Mouse (Mus musculus): ENCODE measurements at regions not wholly inside any gene's neighbourhood (a gene's known extent, or its start where the extent isn't known, plus 50 kb on each side); places are given as distances from the start of the nearest gene placed in this dataset.

DNA sequence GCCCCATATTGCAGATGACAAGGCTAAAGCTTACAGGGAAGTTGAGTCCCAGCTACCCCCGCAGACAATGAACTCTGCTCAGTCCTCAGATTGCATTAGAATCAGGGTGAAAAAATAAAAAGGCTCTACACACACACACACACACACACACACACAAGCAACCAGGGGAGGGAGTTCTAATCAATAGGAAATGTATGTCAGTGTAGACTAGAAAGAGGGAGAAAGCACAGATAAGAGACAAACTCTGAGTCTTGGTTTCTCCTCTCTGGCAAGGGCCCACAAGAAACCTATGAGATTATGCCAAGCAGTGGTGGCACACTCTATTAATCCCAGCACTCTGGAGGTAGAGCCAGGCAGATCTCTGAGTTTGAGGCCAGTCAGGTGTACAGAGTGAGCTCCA lies 135.8 kb downstream of the Rybp start:
- Histone ChIP-seq H3K27ac (no peak overlapping the region), H3K4me3 (no peak overlapping the region)
- intact Hi-C loops (cut with DNase I): no loop called here
- no peak for TF ChIP-seq CTCF (IDR thresholded peaks at IDR 0.05)
- DNase-seq: no peak

DNA sequence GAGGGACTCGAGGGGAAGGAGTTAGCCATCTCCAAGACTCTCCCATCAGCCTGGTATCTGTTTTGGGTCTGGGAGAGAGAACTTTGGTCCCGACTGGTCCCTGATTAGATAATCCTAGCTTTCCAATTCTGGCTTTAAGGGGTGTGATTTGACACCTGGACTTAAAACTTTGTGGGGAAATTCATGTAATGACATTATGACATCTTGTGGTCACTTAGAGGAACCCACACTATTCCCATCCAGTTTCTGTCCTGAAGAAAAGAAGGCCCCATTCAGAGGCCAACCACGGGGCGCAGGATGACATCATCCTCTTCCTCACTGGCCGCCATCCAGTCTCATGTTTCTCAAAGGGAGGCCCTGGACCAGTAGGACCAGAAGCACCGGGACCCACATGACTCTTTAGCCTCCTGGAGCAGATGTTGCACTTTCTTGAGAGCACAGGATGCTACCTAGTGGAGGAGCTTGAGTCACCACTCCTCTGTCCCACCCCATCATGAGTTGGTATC lies 136.5 kb downstream of the Rybp start:
- no peak overlapping the region for H3K27ac ChIP-seq
- intact Hi-C loops (cut with DNase I): no loop called here
- H3K4me3 ChIP-seq: no peak overlapping the region
- no peak for DNase-seq
- TF ChIP-seq CTCF (IDR thresholded peaks at IDR 0.05): no peak

DNA sequence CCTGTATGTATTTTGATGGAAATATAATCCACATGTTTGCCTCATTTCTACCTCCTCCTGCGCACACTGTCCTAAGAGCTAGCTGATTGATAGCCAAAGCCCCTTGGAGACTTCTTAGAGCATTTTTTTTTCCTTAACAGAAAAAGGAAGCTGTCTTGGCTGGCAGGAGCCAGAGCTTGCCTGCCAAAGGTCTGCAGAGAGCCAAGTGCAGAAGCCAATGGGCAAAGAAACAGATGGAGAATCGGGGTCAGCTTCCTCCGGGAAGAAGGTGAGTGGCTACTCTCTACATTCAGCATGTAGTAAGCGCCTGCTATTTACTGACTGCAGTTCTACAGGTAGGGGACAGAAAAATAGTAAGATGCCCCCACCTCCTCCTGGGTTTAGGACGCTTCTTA lies 137.8 kb downstream of the Rybp start:
- no peak overlapping the region for H3K27ac ChIP-seq
- peak; percentile 62 for DNase-seq
- no peak for TF ChIP-seq CTCF (IDR thresholded peaks at IDR 0.05)
- no peak overlapping the region for H3K4me3 ChIP-seq
- intact Hi-C loops (cut with DNase I): loop anchor here (10.0 kb wide), 1 partner anchor 245 kb away; no protein-coding TSS in a partner anchor

DNA sequence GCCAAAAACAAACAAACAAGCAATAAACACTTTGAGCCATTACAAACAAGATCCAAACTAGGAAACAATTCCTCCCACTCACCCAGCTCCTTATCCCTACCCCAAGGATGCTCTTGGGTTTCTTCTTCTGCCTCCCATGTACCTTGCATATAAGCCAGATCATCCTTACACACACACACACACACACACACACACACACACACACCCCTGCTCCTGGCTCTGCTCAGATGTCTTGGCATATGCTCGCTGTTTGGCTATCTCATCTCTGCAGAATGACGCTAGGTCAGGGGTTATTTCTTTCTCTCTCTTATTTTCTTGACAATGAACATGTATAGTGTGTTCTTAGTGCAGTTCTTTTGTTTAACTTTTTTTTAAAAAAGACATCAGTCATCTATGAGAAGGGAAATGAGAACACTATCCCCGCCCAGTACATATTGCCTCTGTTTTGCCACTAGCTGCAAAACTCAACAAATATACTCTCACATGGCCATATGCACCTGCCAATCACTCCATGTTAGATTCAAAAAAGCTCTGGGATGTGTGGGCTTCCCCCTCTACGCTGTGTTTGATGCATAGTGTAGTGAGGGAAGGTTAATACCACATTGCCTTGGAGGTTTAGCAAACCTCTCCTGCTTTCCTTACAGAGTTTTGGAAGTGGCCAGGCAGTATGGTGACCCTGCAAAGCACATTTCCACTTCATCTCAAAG lies 138.4 kb downstream of the Rybp start:
- intact Hi-C loops (cut with DNase I): loop anchor here (10.0 kb wide), 1 partner anchor 244 kb away; no protein-coding TSS in a partner anchor
- Histone ChIP-seq H3K4me3 (no peak overlapping the region), H3K27ac (no peak overlapping the region)
- no peak for TF ChIP-seq CTCF (IDR thresholded peaks at IDR 0.05)
- no peak for DNase-seq

DNA sequence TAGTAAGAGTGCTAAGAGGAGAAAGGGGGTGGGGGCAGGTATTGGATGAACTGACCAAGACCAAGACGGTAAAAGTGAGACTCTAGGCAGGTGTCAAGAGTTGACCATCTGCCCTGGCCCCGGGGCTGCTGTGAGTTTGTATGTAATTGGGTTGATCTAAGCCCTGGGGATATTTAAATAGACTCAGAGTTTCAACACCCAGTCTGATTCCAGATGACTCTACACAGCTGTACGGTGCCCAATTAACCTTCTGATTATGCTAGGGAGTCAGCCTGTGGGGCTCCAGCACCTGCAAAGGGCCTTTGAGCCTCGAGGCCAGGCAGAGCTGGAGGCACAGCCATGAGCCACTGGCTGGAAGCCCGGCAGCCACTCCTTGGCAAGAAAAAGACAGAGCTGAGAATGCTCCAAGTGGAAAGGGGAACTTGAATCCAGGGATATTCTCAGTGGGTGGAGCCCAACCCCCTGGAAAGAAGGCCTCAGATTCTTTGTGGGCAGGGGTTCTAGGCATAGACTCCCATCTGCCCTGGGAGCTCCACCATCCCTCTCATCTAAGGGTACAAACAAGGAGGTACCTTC lies 140.8 kb downstream of the Rybp start:
- Histone ChIP-seq H3K27ac (no peak overlapping the region), H3K4me3 (no peak overlapping the region)
- DNase-seq: peak; percentile 63
- intact Hi-C loops (cut with DNase I): loop anchor here (10.0 kb wide), 1 partner anchor 242 kb away; no protein-coding TSS in a partner anchor
- no peak for TF ChIP-seq CTCF (IDR thresholded peaks at IDR 0.05)

DNA sequence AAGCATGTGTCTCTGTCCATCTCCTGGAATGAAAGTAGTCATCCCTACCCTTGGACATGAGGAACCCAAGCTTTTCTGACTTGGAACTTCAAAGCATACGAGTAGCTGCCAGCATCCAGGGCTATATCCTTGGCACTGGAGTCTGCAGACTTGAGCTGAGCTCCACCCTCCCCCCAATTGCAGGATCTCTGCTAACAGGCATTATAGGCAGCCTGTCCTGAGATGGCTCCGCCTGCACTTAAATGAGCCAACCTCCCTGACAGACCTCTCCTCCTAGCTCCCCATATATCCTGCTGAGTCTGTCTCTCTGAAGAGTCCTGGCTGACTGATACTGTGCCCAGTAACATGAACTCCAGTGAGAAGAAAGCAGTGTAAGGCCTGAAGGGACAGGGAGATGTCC lies 141.4 kb downstream of the Rybp start:
- no peak overlapping the region for H3K4me3 ChIP-seq
- DNase-seq: no peak
- no peak overlapping the region for H3K27ac ChIP-seq
- intact Hi-C loops (cut with DNase I): loop anchor here (10.0 kb wide), 1 partner anchor 241 kb away; no protein-coding TSS in a partner anchor
- TF ChIP-seq CTCF (IDR thresholded peaks at IDR 0.05): no peak

DNA sequence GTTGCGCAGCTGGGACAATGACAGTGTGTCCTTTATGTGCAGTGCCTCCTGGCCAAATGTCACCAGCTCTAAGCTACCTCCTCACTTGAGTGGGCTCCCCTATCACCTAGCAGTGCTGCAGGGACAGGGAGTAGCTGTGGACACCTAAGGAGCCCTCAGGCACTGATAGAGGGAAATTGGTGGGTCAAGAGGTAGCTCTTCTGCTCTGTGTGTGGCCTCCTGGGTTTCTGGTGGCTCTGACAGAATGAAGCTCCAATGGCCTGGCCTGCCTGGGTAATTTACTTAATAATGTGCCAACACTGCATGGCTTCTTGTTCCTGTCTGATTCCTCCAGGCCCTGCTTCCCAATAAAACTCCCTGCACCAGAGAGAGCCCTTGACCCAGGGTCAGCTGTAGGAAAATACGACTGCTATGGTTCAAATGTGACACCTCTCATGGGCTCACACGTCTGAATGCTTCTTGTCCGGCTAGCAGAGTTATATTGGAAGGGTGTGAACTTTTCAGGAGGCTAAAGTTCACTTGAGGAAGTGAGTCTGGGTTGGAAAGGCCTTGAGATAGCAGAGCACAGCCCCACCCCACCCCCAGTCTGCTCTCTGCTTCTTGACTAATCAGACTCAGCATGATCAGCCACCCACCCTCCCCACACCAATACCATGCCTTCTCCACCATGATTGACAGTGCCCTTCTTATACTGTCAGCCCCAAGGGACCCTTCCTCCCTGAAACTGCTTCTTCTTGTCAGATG lies 142.6 kb downstream of the Rybp start:
- Histone ChIP-seq H3K4me3 (no peak overlapping the region), H3K27ac (peak overlapping the region; percentile 66; the same call in 1 of the 2 replicates)
- TF ChIP-seq CTCF (IDR thresholded peaks at IDR 0.05): no peak
- intact Hi-C loops (cut with DNase I): loop anchor here (1.0 to 10.0 kb wide), 2 partner anchors 39 to 240 kb away; no protein-coding TSS in a partner anchor
- no peak for DNase-seq

DNA sequence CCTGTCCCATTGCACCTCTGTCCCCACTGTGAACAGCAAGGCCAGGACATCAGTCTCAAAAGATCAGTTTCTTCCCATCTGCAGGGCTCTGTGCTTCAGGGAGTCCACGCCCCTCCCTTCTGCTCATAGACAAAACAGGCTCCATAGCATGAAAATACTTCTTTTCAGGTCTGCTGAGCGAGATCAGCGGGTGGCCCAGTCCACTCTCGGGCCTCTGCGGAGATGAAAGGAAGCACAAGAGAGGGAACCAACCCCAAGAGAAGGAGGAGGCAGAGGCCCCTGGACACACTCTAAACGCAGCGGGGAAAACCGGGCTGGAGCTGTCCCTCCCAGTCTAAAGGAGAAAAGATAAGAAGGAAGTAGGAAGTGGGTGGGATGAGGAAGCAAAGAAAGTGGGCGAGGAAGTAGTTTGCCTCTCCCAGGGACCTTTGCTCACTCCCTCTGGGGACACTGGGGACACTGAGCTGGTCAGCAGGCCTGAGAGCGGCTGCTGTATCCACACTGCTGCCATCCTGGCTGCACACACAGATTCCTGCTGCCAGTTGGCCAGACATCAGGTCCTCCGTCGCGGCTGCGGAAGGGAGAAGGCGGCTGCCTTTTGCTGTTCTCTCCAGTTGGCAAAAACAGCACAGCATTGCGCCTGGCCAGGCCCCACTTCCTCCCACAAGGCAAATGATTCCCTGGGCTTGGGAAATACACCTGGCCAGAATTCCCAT lies 143.5 kb downstream of the Rybp start:
- DNase-seq: peak; percentile 94
- peak overlapping the region; percentile 66 for H3K27ac ChIP-seq
- TF ChIP-seq CTCF (IDR thresholded peaks at IDR 0.05): no peak
- peak overlapping the region; percentile 47 for H3K4me3 ChIP-seq
- intact Hi-C loops (cut with DNase I): loop anchor here (1.0 to 10.0 kb wide), 2 partner anchors 40 to 239 kb away; no protein-coding TSS in a partner anchor

DNA sequence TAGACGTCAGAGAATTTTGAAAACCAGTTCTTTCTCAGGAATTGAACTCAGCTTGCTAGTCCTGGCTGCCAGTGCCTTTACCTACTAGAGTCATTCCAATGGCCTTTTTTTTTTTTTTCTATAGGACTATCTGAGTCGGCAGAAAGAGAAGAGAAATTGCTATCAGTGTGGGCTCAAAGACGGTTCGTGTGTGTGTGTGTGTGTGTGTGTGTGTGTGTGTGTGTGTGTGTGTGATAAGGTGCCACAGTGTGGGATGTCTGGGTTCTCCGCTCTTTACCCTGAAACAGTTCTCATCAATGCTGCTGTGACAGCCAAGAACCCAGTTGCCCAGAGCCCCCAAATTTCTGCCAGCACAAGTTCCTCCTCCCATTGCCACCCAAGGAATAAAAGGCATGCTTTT lies 146.1 kb downstream of the Rybp start:
- no peak overlapping the region for H3K27ac ChIP-seq

DNA sequence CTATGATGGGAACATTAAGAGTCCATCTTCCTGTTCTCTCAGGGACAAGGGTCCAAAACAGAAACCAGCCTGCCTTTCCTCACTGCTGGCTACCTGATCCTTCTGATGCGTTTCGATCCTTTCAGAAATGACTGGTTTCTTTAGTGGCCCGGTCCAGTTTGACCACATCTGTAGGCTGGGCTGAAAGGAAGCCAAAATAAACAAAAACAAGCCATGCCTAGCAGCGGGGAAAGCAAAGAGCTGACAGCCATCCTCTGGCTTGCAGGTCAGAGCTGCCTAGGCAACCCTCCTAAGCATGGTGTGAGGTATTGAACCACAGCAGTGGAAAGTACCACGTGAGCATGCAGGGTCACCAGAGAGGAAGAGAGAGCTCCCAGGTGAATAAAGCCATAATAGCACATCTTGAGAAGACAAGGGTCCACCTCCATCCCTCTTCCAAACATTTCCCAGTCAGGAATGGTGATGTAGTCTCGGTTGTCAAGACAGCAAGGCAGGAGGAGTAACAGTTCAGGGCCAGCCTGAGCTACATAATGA lies 146.6 kb downstream of the Rybp start:
- TF ChIP-seq CTCF (IDR thresholded peaks at IDR 0.05): no peak
- H3K4me3 ChIP-seq: no peak overlapping the region
- intact Hi-C loops (cut with DNase I): loop anchor here (10.0 kb wide), 1 partner anchor 236 kb away; no protein-coding TSS in a partner anchor
- H3K27ac ChIP-seq: no peak overlapping the region
- DNase-seq: no peak

More for the DNA sequence above, 146.1 kb downstream of the Rybp start:
- intact Hi-C loops (cut with DNase I): loop anchor here (10.0 kb wide), 1 partner anchor 236 kb away; no protein-coding TSS in a partner anchor
- H3K4me3 ChIP-seq: no peak overlapping the region
- no peak for DNase-seq
- no peak for TF ChIP-seq CTCF (IDR thresholded peaks at IDR 0.05)

DNA sequence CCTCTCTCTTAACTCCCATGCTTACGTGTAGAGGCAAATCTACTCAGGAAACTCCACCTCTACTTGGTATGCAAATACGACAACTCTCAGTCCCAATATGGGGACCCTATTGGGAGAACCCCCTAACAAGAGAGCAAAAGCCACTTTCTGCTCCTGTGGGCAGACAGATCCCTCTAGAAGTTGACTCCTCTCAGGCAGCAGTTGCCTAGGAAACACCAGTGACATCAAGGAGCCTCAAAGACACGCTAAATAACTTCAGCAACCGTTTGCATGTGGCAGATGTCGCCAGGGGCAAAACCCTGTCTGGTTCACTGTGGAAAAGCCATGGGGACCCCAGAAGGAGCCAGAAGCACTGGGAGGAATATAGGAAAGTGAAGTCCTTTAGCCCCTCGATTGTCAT lies 147.5 kb downstream of the Rybp start:
- DNase-seq: no peak
- intact Hi-C loops (cut with DNase I): loop anchor here (10.0 kb wide), 1 partner anchor 235 kb away; no protein-coding TSS in a partner anchor
- Histone ChIP-seq H3K4me3 (no peak overlapping the region), H3K27ac (no peak overlapping the region)
- TF ChIP-seq CTCF (IDR thresholded peaks at IDR 0.05): no peak

DNA sequence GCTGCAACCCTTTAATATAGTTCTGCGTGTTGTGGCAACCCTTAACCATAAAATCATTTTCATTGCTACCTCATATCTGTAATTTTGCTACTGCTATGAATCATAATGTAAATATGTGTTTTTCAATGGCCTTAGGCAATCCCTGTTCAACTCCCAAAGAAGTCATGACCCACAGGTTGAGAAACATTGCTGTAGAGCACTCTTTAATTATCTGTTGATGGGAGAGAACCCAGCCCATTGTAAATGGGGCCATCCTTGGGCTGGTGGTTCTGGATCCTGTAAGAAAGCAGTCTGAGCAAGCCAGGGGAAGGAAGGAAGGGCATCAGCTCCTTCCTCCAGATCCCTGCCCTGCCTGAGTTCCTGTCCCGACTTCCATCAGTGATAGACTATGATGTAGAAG lies 148.6 kb downstream of the Rybp start:
- no peak overlapping the region for H3K27ac ChIP-seq
- DNase-seq: no peak
- intact Hi-C loops (cut with DNase I): no loop called here
- H3K4me3 ChIP-seq: no peak overlapping the region
- no peak for TF ChIP-seq CTCF (IDR thresholded peaks at IDR 0.05)

Data from gastrocnemius, adult 2 months (tissue).